Mouse (Mus musculus) liver, embryonic 15.5 days (tissue): ENCODE results near the gene Serinc2. TPM values are rescaled to one million over a fixed set of nuclear protein-coding genes. Genes with fewer than 3 reads are reported as not detected.

Experiments used
- ATAC-seq: fragments of 200-750 bp; cut with Nextera tagmentation; 2 replicates; pipeline ENCODE4 v1.8.0; 2017; ENCODE audit warnings: moderate number of reproducible peaks, mild to moderate bottlenecking, moderate library complexity; ENCODE audit not compliant: insufficient read depth
- H3K27ac ChIP-seq: fragments of 300-500 bp; sonication (generic); replicated peaks from 2 replicates; pipeline ENCODE4 v1.5.1; 2015; ENCODE audit warnings: mild to moderate bottlenecking, inconsistent platforms
- H3K27me3 ChIP-seq: fragments of 300-500 bp; sonication (generic); 2 replicates; pipeline ENCODE4 v1.6.1; 2015; ENCODE audit warnings: mild to moderate bottlenecking, inconsistent platforms
- H3K36me3 ChIP-seq: fragments of 300-500 bp; sonication (generic); replicated peaks from 2 replicates; pipeline ENCODE4 v1.6.1; 2015; ENCODE audit warnings: moderate library complexity, mild to moderate bottlenecking, inconsistent platforms
- H3K4me1 ChIP-seq: fragments of 300-500 bp; sonication (generic); replicated peaks from 2 replicates; pipeline ENCODE4 v1.6.1; 2015; ENCODE audit warnings: inconsistent platforms
- H3K4me2 ChIP-seq: fragments of 300-500 bp; sonication (generic); 2 replicates; pipeline ENCODE4 v1.6.1; 2015; ENCODE audit warnings: moderate library complexity, mild to moderate bottlenecking, inconsistent platforms
- H3K4me3 ChIP-seq: fragments of 300-500 bp; sonication (generic); replicated peaks from 2 replicates; pipeline ENCODE4 v1.5.1; 2015; ENCODE audit warnings: mild to moderate bottlenecking, inconsistent platforms
- H3K9ac ChIP-seq: fragments of 300-500 bp; sonication (generic); 2 replicates; pipeline ENCODE4 v1.6.1; 2015; ENCODE audit warnings: moderate library complexity, mild to moderate bottlenecking, inconsistent platforms
- H3K9me3 ChIP-seq: fragments of 300-500 bp; sonication (generic); replicated peaks from 2 replicates; pipeline ENCODE4 v1.6.1; 2016; ENCODE audit warnings: inconsistent platforms
- WGBS: fragments of 180-500 bp; shearing (Covaris S2); methylation state at CpG from one replicate; pipeline ENCODE4 v1.1.7; 2015; ENCODE audit warnings: mixed read lengths; ENCODE audit not compliant: insufficient replicate concordance; 5-methylcytosine and 5-hydroxymethylcytosine counted together
- polyA plus RNA-seq: library from polyadenylated mRNA; unstranded; fragments of >200 nt; fragmentation: Nextera tagmentation; extraction: Ambion mirVana; gene quantifications from 2 replicates; pipeline ENCODE4 v1.2.1, GENCODE M21; 2015

The Serinc2 gene
- polyA plus RNA-seq, 1 experiment from 2014 or later: 1.3 TPM

DNA sequence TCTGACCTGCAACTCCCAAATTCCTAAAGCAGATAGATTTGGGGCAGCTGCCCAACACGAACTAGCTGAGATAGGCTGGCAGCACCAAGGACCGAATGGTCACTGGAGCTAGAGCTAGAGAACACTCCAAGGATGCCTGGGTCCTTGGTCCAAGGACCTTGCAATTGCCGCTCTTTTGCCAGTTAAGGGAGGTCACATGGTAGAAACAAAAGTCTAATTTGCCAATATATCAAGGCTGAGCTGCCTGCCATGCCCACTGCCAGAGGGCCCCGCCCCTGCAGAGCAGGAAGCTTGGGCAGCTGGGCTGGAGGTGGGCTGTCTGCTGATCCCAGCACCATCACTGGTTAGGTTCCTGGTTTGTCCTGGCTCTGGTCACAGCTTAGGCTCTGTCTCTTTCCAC is 34.5 kb upstream of the Serinc2 start:
- peaks cover 36% of the 10 kb centered on the region for H3K27me3 ChIP-seq
- no peak overlapping the region for H3K4me3 ChIP-seq
- peaks cover 21% of the 10 kb centered on the region for H3K36me3 ChIP-seq
- no peak overlapping the region for H3K9ac ChIP-seq
- ATAC-seq: no peak
- no peak overlapping the region for H3K4me2 ChIP-seq
- 75% methylated on average over 4 of the region's 4 CpGs for WGBS
- H3K4me1 ChIP-seq: peaks cover 6% of the 10 kb centered on the region
- H3K9me3 ChIP-seq: no peaks in the 10 kb centered on the region
- no peak overlapping the region for H3K27ac ChIP-seq

DNA sequence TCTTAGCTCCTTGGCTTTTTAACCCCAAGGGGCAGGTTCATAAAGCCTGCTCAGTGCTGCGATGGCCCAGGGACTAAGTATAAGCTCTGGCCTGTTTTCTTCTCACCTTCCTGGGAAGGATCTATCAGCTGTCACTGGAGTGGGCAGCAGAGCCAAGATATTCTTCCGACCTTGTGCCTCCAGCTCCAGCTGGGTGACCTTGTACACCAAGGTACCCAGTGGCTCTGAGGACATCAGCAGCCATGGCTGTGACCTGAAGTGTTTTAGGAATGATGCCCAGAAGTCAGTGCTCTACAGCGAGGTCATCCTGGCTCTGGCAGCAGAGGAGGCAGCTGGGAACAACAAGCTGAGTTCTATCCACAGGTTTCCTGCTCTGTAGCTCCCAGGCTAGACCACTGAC is 33.5 kb upstream of the Serinc2 start:
- no peak overlapping the region for H3K27ac ChIP-seq
- H3K9me3 ChIP-seq: no peaks in the 10 kb centered on the region
- H3K4me2 ChIP-seq: no peak overlapping the region
- 76% methylated on average over 3 of the region's 3 CpGs for WGBS
- H3K4me3 ChIP-seq: no peak overlapping the region
- no peak for ATAC-seq
- H3K9ac ChIP-seq: no peak overlapping the region
- H3K27me3 ChIP-seq: peaks cover 46% of the 10 kb centered on the region
- H3K36me3 ChIP-seq: peaks cover 12% of the 10 kb centered on the region
- H3K4me1 ChIP-seq: peaks cover 16% of the 10 kb centered on the region

DNA sequence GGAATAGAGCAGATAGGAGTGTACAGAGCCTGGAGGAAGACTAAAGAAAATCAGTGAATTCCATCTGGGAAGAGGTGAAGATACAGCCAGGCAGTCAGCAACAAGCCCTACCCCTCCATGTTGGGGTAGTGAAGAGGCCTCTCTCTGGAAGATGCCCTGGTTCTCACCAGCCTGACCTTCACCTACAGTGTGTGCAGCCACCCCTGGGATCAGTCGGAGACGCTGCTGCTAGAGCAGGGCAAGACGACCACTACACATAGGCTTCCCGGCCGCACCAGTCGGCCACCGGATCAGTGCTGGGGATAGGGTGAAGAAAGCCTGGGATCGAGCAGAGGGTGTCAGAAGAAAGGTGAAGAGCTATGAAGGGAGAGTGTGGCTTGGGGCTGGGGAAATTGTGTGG is 30.2 kb upstream of the Serinc2 start:
- peaks cover 79% of the 10 kb centered on the region for H3K27me3 ChIP-seq
- no peaks in the 10 kb centered on the region for H3K36me3 ChIP-seq
- peak overlapping the region; percentile 75; the same call in 1 of the 2 replicates for H3K4me2 ChIP-seq
- 34% methylated on average over 8 of the region's 8 CpGs for WGBS
- no peak overlapping the region for H3K27ac ChIP-seq
- no peaks in the 10 kb centered on the region for H3K9me3 ChIP-seq
- no peak overlapping the region for H3K9ac ChIP-seq
- no peak for ATAC-seq
- H3K4me3 ChIP-seq: no peak overlapping the region
- peaks cover 20% of the 10 kb centered on the region for H3K4me1 ChIP-seq

DNA sequence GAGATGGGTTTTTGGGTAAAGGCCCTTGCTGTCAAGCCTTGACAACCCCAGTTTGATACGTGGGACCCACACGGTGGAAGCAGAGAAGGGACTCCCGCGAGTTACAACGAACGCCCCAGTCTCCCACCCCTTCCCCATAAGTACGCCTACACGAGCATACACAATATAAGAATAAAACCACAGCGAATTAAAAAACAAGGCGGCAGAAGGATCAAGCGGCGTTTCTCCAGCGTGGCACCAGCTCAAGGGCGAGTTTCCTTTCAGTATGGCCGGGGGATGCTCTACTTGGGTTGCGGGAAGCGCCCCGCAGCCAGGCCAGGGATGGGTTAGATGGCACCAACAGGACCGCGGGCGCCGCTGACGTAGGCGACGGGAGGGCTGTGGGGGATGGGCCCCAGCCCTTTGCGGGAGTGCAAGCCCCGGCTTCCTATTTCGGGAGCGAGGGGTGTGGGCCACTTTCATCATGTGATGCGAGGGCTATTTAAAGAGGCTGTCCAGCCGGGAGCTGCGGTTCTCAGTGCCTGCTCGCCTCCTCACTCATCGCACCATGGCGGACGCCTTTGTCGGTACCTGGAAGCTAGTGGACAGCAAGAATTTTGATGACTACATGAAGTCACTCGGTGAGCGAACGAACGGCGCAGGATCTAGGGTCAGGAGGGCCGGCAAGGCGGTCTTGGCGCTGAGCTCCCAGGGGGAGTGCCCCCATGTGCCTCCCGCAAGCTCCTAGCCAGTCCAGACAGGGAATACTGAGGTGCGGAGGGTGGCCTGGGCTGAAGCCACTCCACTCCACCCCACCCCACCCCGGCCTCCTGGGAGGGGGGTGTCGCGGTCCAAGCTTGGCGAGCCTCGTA is 29.5 kb upstream of the Serinc2 start, which contains the start of the genes Fabp3 and Gm10570:
Fabp3 (plus strand) TSS at position 365 of the 851 bp plus-strand sequence.
Gm10570 (minus strand) TSS at position 444 of the 851 bp plus-strand sequence.
- H3K4me2 ChIP-seq: peak within 1 kb of the TSS; percentile 75
- H3K36me3 ChIP-seq: no peaks in the 10 kb centered on the region
- ATAC-seq: no peak
- H3K9me3 ChIP-seq: no peaks in the 10 kb centered on the region
- H3K27me3 ChIP-seq: peaks cover 86% of the 10 kb centered on the region
- H3K27ac ChIP-seq: no peak within 1 kb of the TSS
- H3K4me1 ChIP-seq: peaks cover 20% of the 10 kb centered on the region
- H3K9ac ChIP-seq: peak within 1 kb of the TSS; percentile 18; the same call in 1 of the 2 replicates
- peak within 1 kb of the TSS; percentile 51 for H3K4me3 ChIP-seq
- 1% methylated on average over 52 of the region's 52 CpGs for WGBS

DNA sequence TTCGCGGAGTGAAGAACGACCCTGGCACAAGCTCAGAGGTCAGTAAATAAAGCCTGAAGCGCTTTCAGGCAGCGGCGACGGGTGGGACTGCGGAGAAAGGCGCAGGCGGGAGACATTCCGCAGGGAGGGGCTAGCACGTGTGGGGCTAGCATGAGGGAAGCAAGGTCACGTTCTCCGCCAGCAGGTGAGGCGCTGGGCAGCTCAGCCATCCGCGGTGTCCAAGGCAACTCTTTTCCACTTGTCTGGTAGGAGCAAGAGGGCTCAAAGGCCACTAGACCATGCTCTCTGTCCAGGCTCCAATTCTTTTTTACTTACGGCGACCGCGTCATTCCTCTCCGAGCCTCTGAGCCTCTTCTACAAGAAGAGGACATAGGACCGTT is 28.8 kb upstream of the Serinc2 start:
- Histone ChIP-seq H3K4me3 (peak overlapping the region; percentile 51), H3K9ac (peak overlapping the region; percentile 18; the same call in 1 of the 2 replicates), H3K27me3 (peaks cover 89% of the 10 kb centered on the region), H3K36me3 (no peaks in the 10 kb centered on the region), H3K4me2 (peak overlapping the region; percentile 75), H3K27ac (no peak overlapping the region), H3K9me3 (no peaks in the 10 kb centered on the region), H3K4me1 (peaks cover 21% of the 10 kb centered on the region)
- under 1% methylated on average over 23 of the region's 23 CpGs for WGBS
- ATAC-seq: no peak

DNA sequence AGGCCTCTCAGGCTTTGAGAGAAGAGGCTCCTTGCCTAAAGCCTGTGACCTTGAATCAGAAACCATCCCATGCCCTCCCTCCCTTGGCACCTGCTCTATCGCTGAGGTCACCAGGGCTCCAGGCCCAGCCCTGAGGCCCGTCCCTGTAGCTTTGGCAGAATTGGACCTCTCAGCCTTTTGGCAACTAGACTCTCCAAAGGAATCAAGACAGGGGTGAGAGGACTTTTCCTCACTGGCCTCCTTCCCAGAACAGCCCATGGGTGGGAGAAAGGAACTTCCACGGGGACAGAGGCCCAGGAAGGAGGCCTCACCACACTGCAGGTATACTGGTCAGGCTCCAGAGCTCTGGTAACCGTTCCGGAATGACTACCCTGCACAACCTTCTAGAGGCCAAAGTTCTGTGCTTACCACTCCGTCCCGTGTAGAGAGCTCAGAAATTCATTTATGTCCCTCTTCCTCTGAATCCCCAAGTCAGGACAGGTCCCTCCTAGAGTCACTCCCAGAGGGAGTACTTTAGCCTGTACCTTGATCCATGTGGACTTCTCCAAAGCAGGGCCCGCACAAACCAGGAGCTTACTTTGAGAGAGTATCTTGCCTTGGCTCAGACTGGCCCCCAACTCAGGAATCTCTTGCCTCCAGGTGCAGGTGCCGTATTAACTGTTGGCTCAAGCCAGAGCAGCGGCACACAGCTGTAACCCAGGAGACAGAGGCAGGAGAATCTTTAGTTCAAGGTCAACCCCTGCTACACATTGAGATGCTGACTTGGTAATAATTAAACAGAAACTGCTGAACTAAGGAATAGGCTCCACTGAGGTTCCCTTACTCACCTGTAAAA is 28.0 kb upstream of the Serinc2 start:
- Histone ChIP-seq H3K27ac (no peak overlapping the region), H3K27me3 (peaks cover 88% of the 10 kb centered on the region), H3K9me3 (no peaks in the 10 kb centered on the region), H3K4me1 (peaks cover 29% of the 10 kb centered on the region), H3K9ac (no peak overlapping the region), H3K4me2 (no peak overlapping the region), H3K36me3 (no peaks in the 10 kb centered on the region), H3K4me3 (no peak overlapping the region)
- 74% methylated on average over 10 of the region's 10 CpGs for WGBS
- no peak for ATAC-seq

DNA sequence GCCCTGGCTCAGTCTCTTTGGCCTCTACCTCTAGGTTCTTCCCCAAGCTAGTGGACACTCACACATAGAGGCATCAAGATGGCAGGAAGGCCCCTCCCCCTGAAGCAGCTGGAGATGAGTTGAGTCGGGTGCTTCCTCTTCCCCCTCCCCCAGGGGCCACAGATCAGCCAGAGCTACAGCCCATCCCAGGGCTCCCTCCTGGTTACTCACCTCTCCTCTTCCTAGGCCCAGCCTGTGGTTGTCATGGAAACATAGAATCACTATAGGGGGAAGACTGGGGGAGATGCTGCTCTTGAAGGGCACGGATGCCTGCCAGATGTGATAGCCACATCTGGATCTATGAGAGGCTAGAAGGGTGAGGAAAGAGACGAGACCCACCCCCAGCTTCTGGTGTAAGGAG is 25.7 kb upstream of the Serinc2 start:
- WGBS: 25% methylated on average over 3 of the region's 3 CpGs
- peaks cover 69% of the 10 kb centered on the region for H3K27me3 ChIP-seq
- no peak overlapping the region for H3K9ac ChIP-seq
- no peaks in the 10 kb centered on the region for H3K36me3 ChIP-seq
- no peaks in the 10 kb centered on the region for H3K9me3 ChIP-seq
- H3K4me3 ChIP-seq: no peak overlapping the region
- H3K4me2 ChIP-seq: no peak overlapping the region
- no peak overlapping the region for H3K27ac ChIP-seq
- no peak for ATAC-seq
- H3K4me1 ChIP-seq: peaks cover 34% of the 10 kb centered on the region

DNA sequence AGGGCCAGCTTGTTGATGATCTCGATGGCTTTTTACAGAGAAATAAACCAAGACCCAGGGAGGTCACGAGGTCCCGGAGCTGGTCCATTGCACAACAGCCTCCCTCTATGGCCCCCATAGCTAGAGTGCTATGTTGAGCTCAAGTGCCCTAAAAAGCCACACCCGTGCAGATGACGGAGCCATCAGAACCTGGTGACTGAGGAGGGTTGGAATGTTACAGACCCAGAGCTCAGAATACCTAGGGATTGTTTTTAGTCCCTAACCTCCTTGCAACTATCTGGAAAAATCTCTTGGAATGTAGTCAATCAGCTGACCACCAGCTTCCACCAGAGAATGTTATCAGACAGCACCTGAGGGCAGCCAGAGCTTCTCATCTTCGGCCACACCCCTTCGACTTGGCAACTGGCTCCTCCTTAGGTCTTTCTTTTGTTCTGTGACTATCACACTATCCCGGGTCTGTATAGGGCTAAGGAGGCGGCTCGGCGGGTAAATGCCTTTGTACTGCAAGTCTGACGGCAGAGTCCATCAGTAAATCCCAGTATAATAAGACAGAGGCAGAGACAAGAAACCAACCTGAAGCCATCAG is 23.4 kb upstream of the Serinc2 start:
- no peaks in the 10 kb centered on the region for H3K9me3 ChIP-seq
- H3K4me3 ChIP-seq: no peak overlapping the region
- peaks cover 48% of the 10 kb centered on the region for H3K27me3 ChIP-seq
- H3K4me2 ChIP-seq: peak overlapping the region; percentile 18
- H3K9ac ChIP-seq: no peak overlapping the region
- no peak overlapping the region for H3K27ac ChIP-seq
- no peaks in the 10 kb centered on the region for H3K36me3 ChIP-seq
- WGBS: 28% methylated on average over 12 of the region's 12 CpGs
- peak; percentile 64 for ATAC-seq
- peaks cover 36% of the 10 kb centered on the region for H3K4me1 ChIP-seq

DNA sequence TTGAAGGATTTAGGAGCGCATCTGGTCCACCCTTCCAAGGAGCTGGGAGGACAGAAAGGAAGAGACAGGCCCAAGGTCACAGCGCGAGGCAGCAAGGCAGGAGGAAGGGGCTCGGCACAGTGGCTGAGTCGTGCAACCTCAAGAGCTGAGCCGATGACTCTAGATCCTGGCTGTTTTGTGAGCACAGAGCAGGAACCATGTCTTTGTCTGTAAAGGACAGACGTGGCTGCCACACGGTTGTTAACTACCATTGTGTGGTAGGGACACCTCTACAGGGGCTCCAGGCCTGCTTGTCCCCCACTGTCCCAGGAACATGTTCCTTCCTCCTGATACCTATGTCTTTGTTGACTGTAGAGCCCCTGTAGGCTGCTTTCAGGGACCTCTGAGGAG is 20.6 kb upstream of the Serinc2 start:
- Histone ChIP-seq H3K27ac (no peak overlapping the region; the same call in 1 of the 2 replicates), H3K36me3 (no peaks in the 10 kb centered on the region), H3K9me3 (no peaks in the 10 kb centered on the region), H3K27me3 (peaks cover 20% of the 10 kb centered on the region), H3K9ac (no peak overlapping the region), H3K4me2 (no peak overlapping the region), H3K4me1 (peaks cover 58% of the 10 kb centered on the region), H3K4me3 (no peak overlapping the region)
- 73% methylated on average over 8 of the region's 8 CpGs for WGBS
- no peak for ATAC-seq

DNA sequence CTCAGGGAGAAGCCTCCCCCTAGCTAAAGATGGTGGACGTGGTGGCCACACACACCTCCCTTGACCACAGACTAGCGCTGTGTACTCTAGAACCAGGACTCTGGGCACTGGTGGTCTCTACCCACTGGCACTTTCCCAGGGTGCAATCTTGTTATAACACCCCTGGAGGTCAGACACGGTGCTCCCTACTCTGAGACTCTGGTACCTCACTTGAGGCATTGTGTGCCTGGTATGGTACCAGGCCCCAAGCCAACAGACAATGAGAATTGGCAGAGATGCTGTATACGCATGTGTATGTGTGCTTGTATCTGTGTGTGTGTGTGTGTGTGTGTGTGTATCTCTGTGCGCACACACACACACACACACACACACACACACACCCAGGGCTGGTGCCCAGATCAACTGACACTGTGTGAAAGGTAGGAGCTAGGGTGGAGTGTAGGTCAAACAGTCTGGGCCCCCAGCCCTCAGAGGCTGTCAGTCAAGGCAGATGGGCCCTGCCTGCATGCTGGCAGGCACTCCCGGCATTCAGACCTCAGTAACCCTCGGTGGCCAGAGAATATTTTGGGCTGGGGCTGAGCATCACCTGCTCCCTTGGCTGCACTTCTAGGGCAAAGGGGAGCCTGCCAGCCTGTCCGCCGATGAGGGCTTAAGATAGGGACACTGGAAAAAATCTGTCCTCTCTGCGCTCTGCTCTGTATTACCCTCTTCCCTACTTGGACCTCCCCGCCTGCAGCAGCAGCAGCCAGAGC is 20.0 kb upstream of the Serinc2 start:
- Histone ChIP-seq H3K4me2 (no peak overlapping the region), H3K9me3 (no peaks in the 10 kb centered on the region), H3K9ac (no peak overlapping the region), H3K27ac (peak overlapping the region; percentile 97; the same call in 1 of the 2 replicates), H3K27me3 (peaks cover 14% of the 10 kb centered on the region; the same call in 1 of the 2 replicates), H3K36me3 (no peaks in the 10 kb centered on the region), H3K4me3 (no peak overlapping the region), H3K4me1 (peaks cover 64% of the 10 kb centered on the region)
- ATAC-seq: no peak
- 70% methylated on average over 11 of the region's 11 CpGs for WGBS
